Mouse (Mus musculus): ENCODE data around the gene Gse1. TPM values are rescaled to one million over a fixed set of nuclear protein-coding genes. Genes with fewer than 3 reads are reported as not detected.

The Gse1 gene
- total RNA-seq, 1 experiment = 21.4 TPM

DNA sequence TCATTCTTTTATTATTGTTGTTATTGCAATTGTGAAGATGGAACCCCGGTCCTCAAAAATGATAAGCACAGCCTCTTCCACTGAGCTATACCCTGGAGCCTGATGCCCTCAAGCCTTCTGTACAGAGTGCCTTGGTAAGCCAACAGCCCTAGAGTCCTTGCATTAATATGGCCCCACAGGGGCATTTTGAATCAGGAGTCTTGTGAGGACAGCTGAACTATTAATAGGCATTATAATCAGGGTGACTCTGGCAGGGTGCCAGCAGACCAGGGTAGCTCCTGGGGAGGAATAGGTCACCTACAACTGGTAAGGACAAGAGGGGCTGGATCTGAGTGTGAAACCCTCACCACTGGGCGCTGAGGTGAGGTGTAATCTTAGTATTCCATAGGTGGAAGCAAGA lies 361.7 kb downstream of the Gse1 start:
- in situ Hi-C loops (cut with MboI; ENCODE audit: low sequenced_read_pairs in 2 of 2, unreplicated experiment in 2 of 2) = no loop called here
- Histone ChIP-seq H3K9me3 (ENCODE audit: control insufficient read depth, insufficient read depth, low read depth, low read length) (no peaks in the 10 kb centered on the region), H3K4me1 (ENCODE audit: control insufficient read depth in 2 of 2, insufficient read depth in 2 of 2, low read length in 2 of 2, poor library complexity in 1 of 2) (0 out of 4 replicates have a peak, but pooled peaks cover 0 to 3% of the 10 kb centered on the region in 2 experiments), H3K27ac (ENCODE audit: insufficient read depth, low read depth, low read length, poor library complexity, severe bottlenecking) (no peak overlapping the region), H3K36me3 (ENCODE audit: control insufficient read depth, insufficient read depth, low read length, poor library complexity, severe bottlenecking) (peaks cover 9% of the 10 kb centered on the region), H3K9ac (ENCODE audit: insufficient read depth, low read depth, low read length, poor library complexity, severe bottlenecking) (no peak overlapping the region; the same call in 1 of the 2 replicates), H3K4me3 (ENCODE audit: insufficient read depth in 1 of 2, low read depth in 1 of 2, low read length in 2 of 2, poor library complexity in 1 of 2, severe bottlenecking in 1 of 2) (peak overlapping the region; percentile 48 to 71; a peak in 3 of 4 replicates)
- TF ChIP-seq HCFC1 (IDR thresholded peaks at IDR 0.05; ENCODE audit: borderline replicate concordance, insufficient read depth, low read length) (no peak), ZC3H11A (IDR thresholded peaks at IDR 0.05; ENCODE audit: borderline replicate concordance, low read depth, low read length) (no peak), CHD2 (IDR thresholded peaks at IDR 0.05; ENCODE audit: low read depth, low read length) (no peak), MAFK (IDR thresholded peaks at IDR 0.05; ENCODE audit: insufficient read depth, low read depth, low read length) (no peak), ZNF384 (IDR thresholded peaks at IDR 0.05; ENCODE audit: low read depth, low read length) (no peak)
- no peak for DNase-seq (ENCODE audit: low read depth, low spot score)

DNA sequence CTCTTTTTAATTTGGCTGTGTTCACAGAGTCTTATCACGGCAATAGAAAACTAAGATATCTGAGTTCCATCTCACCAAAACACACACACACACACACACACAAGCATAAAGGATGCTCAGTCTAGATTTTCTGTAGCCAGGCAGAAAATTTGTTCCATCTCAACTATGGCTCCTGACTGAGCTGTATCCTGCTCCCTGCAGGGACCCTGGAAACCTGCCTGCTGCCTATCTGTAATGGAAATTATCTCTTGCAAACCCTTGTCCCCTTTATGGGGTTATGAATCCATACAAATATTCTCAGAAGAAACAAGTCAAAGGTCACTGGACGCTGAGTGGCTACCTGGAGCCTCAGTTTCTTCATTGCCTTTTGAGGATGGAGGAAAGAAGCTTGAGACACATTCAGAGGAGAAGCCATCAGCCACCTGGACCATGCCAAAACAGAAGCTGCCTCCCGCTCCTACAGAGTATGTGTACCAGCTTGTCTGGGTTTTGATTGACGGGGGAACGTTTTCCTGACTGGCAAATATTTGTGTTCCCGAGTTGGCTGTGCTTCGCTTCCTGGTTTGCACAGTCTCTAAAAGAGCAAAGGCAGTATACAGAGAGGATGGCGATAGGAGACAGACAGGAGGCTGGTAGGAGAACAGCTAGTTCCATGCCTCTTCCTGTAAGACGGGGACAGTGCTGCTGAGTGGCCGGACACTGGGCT lies 363.5 kb downstream of the Gse1 start:
- DNase-seq (ENCODE audit: low read depth, low spot score) = no peak
- Histone ChIP-seq H3K27ac (ENCODE audit: insufficient read depth, low read depth, low read length, poor library complexity, severe bottlenecking) (no peak overlapping the region), H3K9me3 (ENCODE audit: control insufficient read depth, insufficient read depth, low read depth, low read length) (no peaks in the 10 kb centered on the region), H3K9ac (ENCODE audit: insufficient read depth, low read depth, low read length, poor library complexity, severe bottlenecking) (no peak overlapping the region), H3K36me3 (ENCODE audit: control insufficient read depth, insufficient read depth, low read length, poor library complexity, severe bottlenecking) (no peaks in the 10 kb centered on the region; the same call in 1 of the 2 replicates), H3K4me3 (ENCODE audit: insufficient read depth in 1 of 2, low read depth in 1 of 2, low read length in 2 of 2, poor library complexity in 1 of 2, severe bottlenecking in 1 of 2) (no peak overlapping the region), H3K4me1 (ENCODE audit: control insufficient read depth in 2 of 2, insufficient read depth in 2 of 2, low read length in 2 of 2, poor library complexity in 1 of 2) (0 out of 4 replicates have a peak, but pooled peaks cover 0 to 3% of the 10 kb centered on the region in 2 experiments)
- in situ Hi-C loops (cut with MboI; ENCODE audit: low sequenced_read_pairs in 2 of 2, unreplicated experiment in 2 of 2) = no loop called here
- TF ChIP-seq HCFC1 (IDR thresholded peaks at IDR 0.05; ENCODE audit: borderline replicate concordance, insufficient read depth, low read length) (no peak), MAFK (IDR thresholded peaks at IDR 0.05; ENCODE audit: insufficient read depth, low read depth, low read length) (no peak), ZC3H11A (IDR thresholded peaks at IDR 0.05; ENCODE audit: borderline replicate concordance, low read depth, low read length) (no peak), CHD2 (IDR thresholded peaks at IDR 0.05; ENCODE audit: low read depth, low read length) (no peak), ZNF384 (IDR thresholded peaks at IDR 0.05; ENCODE audit: low read depth, low read length) (no peak)

DNA sequence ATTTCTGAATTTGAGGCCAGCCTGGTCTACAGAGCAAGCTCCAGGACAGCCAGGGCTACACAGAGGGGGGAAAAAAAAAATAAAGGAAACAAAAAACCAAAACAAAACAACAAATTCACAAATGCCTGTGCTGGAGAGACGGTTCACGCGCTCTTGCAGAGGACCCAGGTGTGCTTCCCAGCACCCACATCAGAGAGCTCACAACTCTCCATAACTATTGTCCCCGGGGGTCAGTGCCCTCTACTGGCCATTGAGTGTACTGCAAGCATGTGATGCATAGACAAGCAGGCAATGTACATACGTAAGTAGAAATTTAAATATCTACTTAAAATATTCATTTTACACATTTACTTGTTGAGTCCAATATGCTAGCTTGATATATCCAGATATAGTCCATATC lies 366.3 kb downstream of the Gse1 start:
- Histone ChIP-seq H3K4me3 (ENCODE audit: insufficient read depth in 1 of 2, low read depth in 1 of 2, low read length in 2 of 2, poor library complexity in 1 of 2, severe bottlenecking in 1 of 2) (no peak overlapping the region), H3K27ac (ENCODE audit: insufficient read depth, low read depth, low read length, poor library complexity, severe bottlenecking) (no peak overlapping the region), H3K9me3 (ENCODE audit: control insufficient read depth, insufficient read depth, low read depth, low read length) (no peaks in the 10 kb centered on the region), H3K9ac (ENCODE audit: insufficient read depth, low read depth, low read length, poor library complexity, severe bottlenecking) (no peak overlapping the region), H3K36me3 (ENCODE audit: control insufficient read depth, insufficient read depth, low read length, poor library complexity, severe bottlenecking) (no peaks in the 10 kb centered on the region), H3K4me1 (ENCODE audit: control insufficient read depth in 2 of 2, insufficient read depth in 2 of 2, low read length in 2 of 2, poor library complexity in 1 of 2) (peaks cover 0 to 8% of the 10 kb centered on the region in 2 experiments; a peak in 2 of 4 replicates)
- peak; percentile 60 for DNase-seq (ENCODE audit: low read depth, low spot score)
- TF ChIP-seq ZC3H11A (IDR thresholded peaks at IDR 0.05; ENCODE audit: borderline replicate concordance, low read depth, low read length) (no peak), ZNF384 (IDR thresholded peaks at IDR 0.05; ENCODE audit: low read depth, low read length) (no peak)
- in situ Hi-C loops (cut with MboI; ENCODE audit: low sequenced_read_pairs in 2 of 2, unreplicated experiment in 2 of 2) = no loop called here

DNA sequence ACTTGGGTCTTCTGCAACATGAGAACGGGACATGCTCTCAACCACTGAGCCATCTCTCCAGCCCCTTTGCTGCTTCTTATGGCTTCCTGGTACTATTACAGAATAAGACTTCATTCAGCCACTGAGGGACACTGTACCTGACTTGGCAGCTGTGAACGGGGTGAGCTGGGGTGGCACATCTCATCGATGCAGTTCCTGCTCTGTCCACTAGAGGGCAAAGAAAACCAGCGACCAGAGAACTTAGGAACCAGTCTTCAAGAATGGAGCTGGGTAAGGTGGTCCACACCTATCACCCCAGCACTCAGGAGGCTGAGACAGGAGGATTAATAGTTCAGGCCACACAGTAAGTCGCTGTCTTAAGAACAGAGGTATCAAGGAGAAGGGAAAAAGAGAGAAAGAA lies 367.7 kb downstream of the Gse1 start:
- in situ Hi-C loops (cut with MboI; ENCODE audit: low sequenced_read_pairs in 2 of 2, unreplicated experiment in 2 of 2) = no loop called here
- H3K36me3 ChIP-seq (ENCODE audit: control insufficient read depth, insufficient read depth, low read length, poor library complexity, severe bottlenecking) = no peaks in the 10 kb centered on the region
- DNase-seq (ENCODE audit: low read depth, low spot score) = peak; percentile 68
- H3K4me1 ChIP-seq (ENCODE audit: control insufficient read depth in 2 of 2, insufficient read depth in 2 of 2, low read length in 2 of 2, poor library complexity in 1 of 2) = peaks cover 0 to 8% of the 10 kb centered on the region in 2 experiments; a peak in 2 of 4 replicates
- H3K9ac ChIP-seq (ENCODE audit: insufficient read depth, low read depth, low read length, poor library complexity, severe bottlenecking) = no peak overlapping the region
- TF ChIP-seq MAFK (IDR thresholded peaks at IDR 0.05; ENCODE audit: insufficient read depth, low read depth, low read length) = no peak
- peak; percentile 40; the same call in 1 of the 2 replicates for TF ChIP-seq ZC3H11A (IDR thresholded peaks at IDR 0.05; ENCODE audit: borderline replicate concordance, low read depth, low read length)
- H3K27ac ChIP-seq (ENCODE audit: insufficient read depth, low read depth, low read length, poor library complexity, severe bottlenecking) = no peak overlapping the region
- no peak overlapping the region for H3K4me3 ChIP-seq (ENCODE audit: insufficient read depth in 1 of 2, low read depth in 1 of 2, low read length in 2 of 2, poor library complexity in 1 of 2, severe bottlenecking in 1 of 2)
- H3K9me3 ChIP-seq (ENCODE audit: control insufficient read depth, insufficient read depth, low read depth, low read length) = no peaks in the 10 kb centered on the region
